Mouse (Mus musculus) embryonic facial prominence, embryonic 13.5 days (tissue): ENCODE results near the gene Med26. TPM values are rescaled to one million over a fixed set of nuclear protein-coding genes. Genes with fewer than 3 reads are reported as not detected.

Source experiments
- ATAC-seq: fragments of 200-750 bp; cut with Nextera tagmentation; 2 replicates; pipeline ENCODE4 v1.8.0; 2017; ENCODE audit warnings: low read depth; ENCODE audit not compliant: insufficient number of reproducible peaks, insufficient read depth, low FRiP score, low TSS enrichment
- H3K27ac ChIP-seq: fragments of 300-500 bp; sonication (generic); 2 replicates; pipeline ENCODE4 v1.5.1; 2015; ENCODE audit warnings: moderate library complexity, mild to moderate bottlenecking, inconsistent platforms
- H3K27me3 ChIP-seq: fragments of 300-500 bp; sonication (generic); 2 replicates; pipeline ENCODE4 v1.6.1; 2015; ENCODE audit warnings: mild to moderate bottlenecking, inconsistent platforms
- H3K36me3 ChIP-seq: fragments of 300-500 bp; sonication (generic); 2 replicates; pipeline ENCODE4 v1.6.1; 2015; ENCODE audit warnings: mild to moderate bottlenecking, inconsistent platforms
- H3K4me1 ChIP-seq: fragments of 300-500 bp; sonication (generic); 2 replicates; pipeline ENCODE4 v1.6.1; 2015; ENCODE audit warnings: inconsistent platforms
- H3K4me2 ChIP-seq: fragments of 300-500 bp; sonication (generic); 2 replicates; pipeline ENCODE4 v1.6.1; 2015; ENCODE audit warnings: moderate library complexity, mild to moderate bottlenecking, inconsistent platforms
- H3K4me3 ChIP-seq: fragments of 300-500 bp; sonication (generic); 2 replicates; pipeline ENCODE4 v1.5.1; 2015; ENCODE audit warnings: mild to moderate bottlenecking, inconsistent platforms
- H3K9ac ChIP-seq: fragments of 300-500 bp; sonication (generic); 2 replicates; pipeline ENCODE4 v1.6.1; 2015; ENCODE audit warnings: mild to moderate bottlenecking, inconsistent platforms
- H3K9me3 ChIP-seq: fragments of 300-500 bp; sonication (generic); 2 replicates; pipeline ENCODE4 v1.6.1; 2016; ENCODE audit warnings: inconsistent platforms
- WGBS: fragments of 180-500 bp; shearing (Covaris S2); methylation state at CpG from one replicate; pipeline ENCODE4 v1.1.7; 2015; ENCODE audit warnings: mixed read lengths; 5-methylcytosine and 5-hydroxymethylcytosine counted together
- polyA plus RNA-seq: library from polyadenylated mRNA; unstranded; fragments of >200 nt; fragmentation: Nextera tagmentation; extraction: Ambion mirVana; gene quantifications from 2 replicates; pipeline ENCODE4 v1.2.1, GENCODE M21; 2015

Med26 gene
- polyA plus RNA-seq, 1 experiment from 2014 or later, result 20.4 TPM

DNA sequence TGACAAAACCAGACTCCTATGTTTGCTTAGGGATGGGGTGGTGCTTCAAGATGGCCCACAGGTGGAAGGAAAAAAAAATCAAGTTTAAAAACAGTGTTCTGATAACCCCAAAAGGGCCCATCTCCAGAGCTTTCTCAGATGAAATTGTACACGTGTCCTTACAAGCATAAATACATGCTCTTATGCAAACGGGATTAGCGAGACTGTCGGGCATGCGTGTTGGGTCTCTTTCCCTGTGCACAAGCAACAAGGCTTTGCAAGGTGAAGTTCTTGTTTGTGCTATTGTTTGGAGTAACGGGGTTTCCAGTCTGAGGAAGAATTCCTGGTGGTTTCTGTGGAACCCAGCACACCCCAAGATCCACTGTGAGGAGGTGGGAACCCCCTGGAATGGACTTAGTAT, 25.4 kb upstream of the Med26 start:
- Histone ChIP-seq H3K27me3 (no peaks in the 10 kb centered on the region), H3K36me3 (peaks cover 11% of the 10 kb centered on the region), H3K4me1 (peaks cover 22% of the 10 kb centered on the region), H3K9me3 (no peaks in the 10 kb centered on the region), H3K27ac (no peak overlapping the region), H3K4me3 (no peak overlapping the region), H3K9ac (no peak overlapping the region), H3K4me2 (peak overlapping the region; percentile 9; the same call in 1 of the 2 replicates)
- ATAC-seq, result no peak
- WGBS, result 65% methylated on average over 6 of the region's 6 CpGs

GRCm38 (mm10) chr8:72572507-72572906, 24.4 kb upstream of the Med26 start:
- Histone ChIP-seq H3K36me3 (peaks cover 21% of the 10 kb centered on the region), H3K9ac (peak overlapping the region; percentile 78), H3K27ac (0 out of 2 replicates have a peak overlapping the region, but pooled peaks have one; percentile 97), H3K4me2 (peak overlapping the region; percentile 86), H3K27me3 (no peaks in the 10 kb centered on the region), H3K4me3 (peak overlapping the region; percentile 67), H3K4me1 (peaks cover 22% of the 10 kb centered on the region), H3K9me3 (no peaks in the 10 kb centered on the region)
- ATAC-seq, result no peak
- 6% methylated on average over 10 of the region's 10 CpGs for WGBS

GRCm38 (mm10) chr8:72571611-72572473, 23.8 kb upstream of the Med26 start, which contains the start of gene Tmem38a:
Gene Tmem38a, plus strand, starts transcription at chr8:72572055.
- Histone ChIP-seq H3K9me3 (no peaks in the 10 kb centered on the region), H3K36me3 (peaks cover 28% of the 10 kb centered on the region), H3K9ac (peak within 1 kb of the TSS; percentile 78), H3K4me1 (peaks cover 22% of the 10 kb centered on the region), H3K27ac (peak within 1 kb of the TSS; percentile 97), H3K27me3 (no peaks in the 10 kb centered on the region), H3K4me3 (peak within 1 kb of the TSS; percentile 67), H3K4me2 (peak within 1 kb of the TSS; percentile 86)
- under 1% methylated on average over 45 of the region's 45 CpGs for WGBS
- ATAC-seq, result peak; percentile 46; the same call in 1 of the 2 replicates

GRCm38 (mm10) chr8:72570633-72571610, 22.9 kb upstream of the Med26 start, which contains the start of gene Smim7:
Gene Smim7, minus strand, starts transcription at chr8:72571088.
- Histone ChIP-seq H3K27me3 (no peaks in the 10 kb centered on the region), H3K4me2 (peak within 1 kb of the TSS; percentile 86), H3K27ac (peak within 1 kb of the TSS; percentile 97), H3K4me1 (peaks cover 22% of the 10 kb centered on the region), H3K9ac (peak within 1 kb of the TSS; percentile 78), H3K9me3 (no peaks in the 10 kb centered on the region), H3K4me3 (peak within 1 kb of the TSS; percentile 67), H3K36me3 (peaks cover 37% of the 10 kb centered on the region)
- ATAC-seq, result peak; percentile 96
- under 1% methylated on average over 52 of the region's 52 CpGs for WGBS

GRCm38 (mm10) chr8:72565970-72566369, 17.9 kb upstream of the Med26 start:
- no peak overlapping the region for H3K27ac ChIP-seq
- no peak overlapping the region for H3K9ac ChIP-seq
- H3K4me2 ChIP-seq, result no peak overlapping the region
- 94% methylated on average over 2 of the region's 2 CpGs for WGBS
- H3K9me3 ChIP-seq, result no peaks in the 10 kb centered on the region
- H3K36me3 ChIP-seq, result peaks cover 68% of the 10 kb centered on the region
- no peaks in the 10 kb centered on the region for H3K27me3 ChIP-seq
- no peak for ATAC-seq
- no peak overlapping the region for H3K4me3 ChIP-seq
- peaks cover 12% of the 10 kb centered on the region for H3K4me1 ChIP-seq

- Histone ChIP-seq H3K27me3 (no peaks in the 10 kb centered on the region), H3K9me3 (no peaks in the 10 kb centered on the region), H3K9ac (no peak overlapping the region), H3K4me3 (no peak overlapping the region), H3K4me2 (no peak overlapping the region), H3K27ac (no peak overlapping the region), H3K36me3 (peaks cover 64% of the 10 kb centered on the region), H3K4me1 (no peaks in the 10 kb centered on the region)
- no peak for ATAC-seq
- WGBS, result 96% methylated on average over 1 of the region's 1 CpGs
Observed at GRCm38 (mm10) chr8:72561111-72561689, 13.1 kb upstream of the Med26 start.

- no peaks in the 10 kb centered on the region for H3K9me3 ChIP-seq
- peaks cover 51% of the 10 kb centered on the region for H3K36me3 ChIP-seq
- H3K4me2 ChIP-seq, result no peak overlapping the region
- no peak overlapping the region for H3K27ac ChIP-seq
- H3K27me3 ChIP-seq, result no peaks in the 10 kb centered on the region
- no peak overlapping the region for H3K4me3 ChIP-seq
- no peaks in the 10 kb centered on the region for H3K4me1 ChIP-seq
- no peak for ATAC-seq
- H3K9ac ChIP-seq, result no peak overlapping the region
- 47% methylated on average over 4 of the region's 4 CpGs for WGBS
Observed at GRCm38 (mm10) chr8:72555770-72556169, 7.7 kb upstream of the Med26 start.

GRCm38 (mm10) chr8:72549314-72549892, 1.3 kb upstream of the Med26 start:
- peak overlapping the region; percentile 79 for H3K4me2 ChIP-seq
- H3K27me3 ChIP-seq, result no peaks in the 10 kb centered on the region
- H3K9ac ChIP-seq, result peak overlapping the region; percentile 99
- H3K4me3 ChIP-seq, result peak overlapping the region; percentile 96
- no peak for ATAC-seq
- peak overlapping the region; percentile 97 for H3K27ac ChIP-seq
- no peaks in the 10 kb centered on the region for H3K9me3 ChIP-seq
- peaks cover 24% of the 10 kb centered on the region for H3K36me3 ChIP-seq
- 7% methylated on average over 5 of the region's 5 CpGs for WGBS
- H3K4me1 ChIP-seq, result peaks cover 28% of the 10 kb centered on the region

DNA sequence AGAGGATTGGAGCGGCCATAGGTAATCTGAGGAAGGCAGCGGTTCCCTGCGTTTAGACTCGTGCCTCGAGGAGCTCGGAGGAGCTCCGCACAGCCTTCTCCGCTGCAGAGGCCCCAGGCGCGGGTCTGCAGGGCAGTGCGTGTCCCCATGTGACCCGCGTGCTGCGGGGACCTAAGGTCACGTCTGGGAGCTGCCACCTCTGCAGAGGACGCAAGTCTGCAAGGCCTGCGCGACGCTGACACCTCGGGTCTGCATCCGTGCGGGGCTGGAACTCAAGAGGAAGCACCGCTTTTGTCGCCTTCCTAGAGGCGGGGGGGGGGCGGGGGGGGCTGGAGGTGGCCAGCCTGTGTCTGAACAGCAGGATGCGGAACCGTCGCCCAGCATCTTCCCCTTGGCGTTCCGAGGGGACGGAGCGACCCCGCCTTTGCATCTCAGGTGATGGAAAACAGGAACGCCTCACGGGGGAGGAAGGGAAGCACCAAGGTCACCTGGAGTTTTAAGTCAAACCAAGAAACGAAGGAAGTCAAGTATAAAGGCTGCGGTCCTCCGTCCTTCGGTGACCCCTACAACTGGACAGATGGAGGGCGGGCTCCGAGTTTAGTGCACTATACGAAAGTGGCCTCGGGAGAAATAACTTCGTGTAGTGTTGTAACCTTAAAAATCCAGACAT, 709 bp upstream of the Med26 start:
- WGBS, result under 1% methylated on average over 45 of the region's 45 CpGs
- Histone ChIP-seq H3K36me3 (peaks cover 24% of the 10 kb centered on the region), H3K9ac (peak overlapping the region; percentile 99), H3K27ac (peak overlapping the region; percentile 97), H3K9me3 (no peaks in the 10 kb centered on the region), H3K4me2 (peak overlapping the region; percentile 79), H3K27me3 (no peaks in the 10 kb centered on the region), H3K4me1 (peaks cover 28% of the 10 kb centered on the region), H3K4me3 (peak overlapping the region; percentile 96)
- ATAC-seq, result no peak; the same call in 1 of the 2 replicates

- Histone ChIP-seq H3K9ac (peak overlapping the region; percentile 99), H3K4me1 (peaks cover 28% of the 10 kb centered on the region), H3K27ac (peak overlapping the region; percentile 97), H3K27me3 (no peaks in the 10 kb centered on the region), H3K9me3 (no peaks in the 10 kb centered on the region), H3K4me2 (peak overlapping the region; percentile 90), H3K4me3 (peak overlapping the region; percentile 96), H3K36me3 (peaks cover 19% of the 10 kb centered on the region; the same call in 1 of the 2 replicates)
- 0 out of 2 replicates have a peak, but pooled peaks have one; percentile 1 for ATAC-seq
- under 1% methylated on average over 27 of the region's 27 CpGs for WGBS
Observed at GRCm38 (mm10) chr8:72547122-72547801, 808 bp downstream of the Med26 start.
